Mouse (Mus musculus): ENCODE measurements around the gene Cc2d1a. TPM values are rescaled to one million over a fixed set of nuclear protein-coding genes. Genes with fewer than 3 reads are reported as not detected.
A peak's percentile ranks its signal among the peaks of the same experiment; 100 is the strongest.

Gene Cc2d1a
- total RNA-seq, 4 experiments from 2014 or later = 54.1 to 61.7 (median 57.8) TPM

DNA sequence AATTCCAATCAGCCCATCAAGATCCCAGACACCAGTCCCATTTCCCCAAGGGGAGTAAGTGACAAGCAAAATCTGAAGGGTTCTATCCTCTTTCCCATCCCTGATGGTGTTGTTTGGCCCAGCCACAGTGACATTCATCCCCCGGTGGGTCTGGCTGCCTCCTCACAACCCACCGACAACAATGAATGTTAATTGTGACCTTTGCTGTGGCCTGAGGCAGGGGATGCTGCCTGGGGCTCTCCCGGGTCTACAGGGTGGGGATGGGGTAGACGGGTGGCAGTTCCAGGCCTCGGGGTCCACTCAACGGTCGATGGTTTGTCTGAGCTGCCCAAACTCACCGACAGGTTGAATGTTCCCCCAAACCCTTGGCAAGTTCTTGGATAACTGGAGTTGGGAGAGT is 30.9 kb upstream of the Cc2d1a start:
- DNase-seq (ENCODE audit: low spot score in 2 of 2) = no peak

- no peak for DNase-seq (ENCODE audit: low spot score in 2 of 2)
Measured at GRCm38 (mm10) chr8:84177405-84177804, 29.7 kb upstream of the Cc2d1a start.

GRCm38 (mm10) chr8:84176560-84176959 is 28.8 kb upstream of the Cc2d1a start:
- DNase-seq (ENCODE audit: low spot score in 2 of 2) = no peak

DNA sequence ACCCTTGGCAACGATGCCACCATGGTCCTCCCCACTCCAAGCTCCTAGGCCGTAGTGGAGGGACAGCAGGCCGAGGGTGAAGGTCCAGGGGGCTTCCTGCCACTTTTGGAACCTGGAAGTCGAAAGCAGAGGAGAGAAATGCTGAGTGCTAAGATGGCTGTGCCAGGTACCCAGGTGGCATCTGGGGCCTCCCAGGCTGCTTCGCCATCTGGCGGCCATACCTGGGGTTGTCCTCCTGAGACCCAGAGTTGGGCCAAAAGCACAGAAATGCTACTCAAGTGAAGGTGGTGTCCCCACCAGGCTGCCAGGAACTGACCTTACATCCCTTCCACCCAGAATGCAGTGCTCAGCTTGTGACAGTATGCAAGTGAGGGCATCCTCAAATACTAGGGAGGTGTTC is 26.1 kb upstream of the Cc2d1a start:
- no peak for DNase-seq (ENCODE audit: low spot score in 2 of 2)

DNA sequence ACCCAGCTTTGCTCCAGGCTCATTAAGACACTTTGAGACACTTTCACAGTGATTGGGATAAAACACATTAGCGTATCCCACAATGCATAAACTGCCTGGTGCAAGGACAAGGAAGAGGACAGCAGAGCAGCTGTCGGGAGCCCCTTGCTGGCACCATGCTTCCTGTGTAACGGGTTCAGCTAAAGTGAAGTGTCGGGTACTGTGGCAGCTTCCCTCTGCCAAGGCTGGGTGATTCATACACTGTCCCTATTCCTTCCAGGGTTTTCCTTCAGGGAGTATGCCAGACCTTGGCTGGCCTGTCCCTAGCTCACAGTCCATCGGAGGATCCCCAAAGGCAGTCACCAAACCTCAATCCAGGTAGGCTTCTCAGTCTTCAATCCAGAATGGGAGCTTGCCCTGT is 22.4 kb upstream of the Cc2d1a start:
- DNase-seq (ENCODE audit: low spot score in 2 of 2) = no peak

DNA sequence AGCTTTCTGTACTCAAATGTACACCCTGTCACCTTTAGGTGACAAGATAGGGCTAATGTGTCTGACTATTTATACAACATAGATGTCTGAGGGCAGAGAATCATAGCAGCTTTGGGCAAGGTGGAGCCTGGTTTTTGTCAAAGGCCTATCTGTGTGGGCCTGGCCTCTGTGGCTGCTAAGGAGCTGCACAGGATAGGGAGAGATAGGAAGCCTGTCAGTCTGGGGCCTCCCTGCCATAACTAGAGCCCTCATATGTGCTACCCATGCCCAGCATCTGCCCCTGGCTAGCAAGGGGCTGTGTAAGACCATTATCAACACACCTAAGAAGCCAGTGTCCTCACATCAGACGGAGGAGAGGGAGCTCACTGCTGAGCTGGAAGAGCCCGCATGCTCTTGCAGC is 20.0 kb upstream of the Cc2d1a start:
- no peak for DNase-seq (ENCODE audit: low spot score in 2 of 2)

DNA sequence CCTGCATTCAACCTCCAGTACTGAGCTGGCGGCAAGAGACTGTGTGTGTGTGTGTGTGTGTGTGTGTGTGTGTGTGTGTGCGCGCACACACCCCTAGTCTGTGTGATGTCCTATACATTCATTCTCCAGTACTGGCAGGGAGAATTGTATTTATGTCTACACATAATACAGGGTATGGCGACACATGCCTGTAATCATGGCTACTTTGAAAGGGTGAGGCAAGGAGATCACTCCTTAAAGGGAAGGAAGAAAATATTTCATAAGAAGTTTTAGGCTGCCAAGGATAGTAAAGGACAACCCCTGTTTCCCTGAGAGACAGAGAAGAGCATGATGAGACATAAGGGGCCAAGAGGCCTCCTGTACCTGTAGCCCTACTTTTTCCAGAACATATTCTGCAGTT is 9.9 kb upstream of the Cc2d1a start:
- DNase-seq (ENCODE audit: low spot score in 2 of 2) = no peak

GRCm38 (mm10) chr8:84149181-84149580 is 1.4 kb upstream of the Cc2d1a start:
- no peak for DNase-seq (ENCODE audit: low spot score in 2 of 2)

DNA sequence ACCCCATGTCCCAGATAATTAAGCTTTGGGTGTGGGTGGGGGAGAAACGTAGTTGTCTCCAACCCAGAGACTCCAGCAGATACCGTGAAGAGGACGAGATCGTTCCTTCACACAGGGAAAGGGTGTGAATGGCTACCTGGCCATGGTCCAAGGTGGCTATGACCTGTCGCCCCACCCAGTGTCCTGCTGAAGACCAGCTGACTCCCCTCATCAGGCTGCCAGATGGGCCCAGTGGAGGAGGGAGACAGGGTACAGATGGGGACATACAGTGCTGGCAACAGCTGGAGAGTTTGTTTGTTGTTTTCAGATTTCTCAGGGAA is 755 bp upstream of the Cc2d1a start:
- no peak for DNase-seq (ENCODE audit: low spot score in 2 of 2)

DNA sequence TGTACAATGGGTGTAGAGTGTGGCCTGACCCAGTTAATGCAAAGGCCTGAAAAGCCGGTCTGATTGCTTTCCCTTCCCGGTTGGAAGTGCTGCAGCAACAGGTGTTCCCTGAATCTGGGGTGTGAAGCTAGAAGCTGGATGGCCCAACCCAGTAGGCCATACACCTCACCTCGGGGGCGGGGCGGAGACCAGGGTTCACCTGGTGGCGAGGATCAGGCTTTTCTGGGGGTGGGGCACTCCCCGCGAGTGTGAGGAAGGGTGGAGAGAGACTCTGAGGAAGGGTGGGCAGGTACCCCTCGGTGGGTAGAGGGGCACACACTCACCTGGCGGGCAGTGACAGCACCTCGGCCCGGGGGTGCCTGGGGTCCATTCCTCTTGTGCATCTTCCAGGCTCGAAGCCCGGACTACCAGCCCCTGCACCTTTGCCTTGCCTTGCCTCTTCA is 391 bp downstream of the Cc2d1a start:
- peak in 1 of 2 experiments; percentile 38 for DNase-seq (ENCODE audit: low spot score in 2 of 2)

- DNase-seq (ENCODE audit: low spot score in 2 of 2) = no peak
Measured at GRCm38 (mm10) chr8:84144636-84145245, 3.0 kb downstream of the Cc2d1a start.

- DNase-seq (ENCODE audit: low spot score in 2 of 2) = no peak
Measured at GRCm38 (mm10) chr8:84140838-84141237, 6.9 kb downstream of the Cc2d1a start.

DNA sequence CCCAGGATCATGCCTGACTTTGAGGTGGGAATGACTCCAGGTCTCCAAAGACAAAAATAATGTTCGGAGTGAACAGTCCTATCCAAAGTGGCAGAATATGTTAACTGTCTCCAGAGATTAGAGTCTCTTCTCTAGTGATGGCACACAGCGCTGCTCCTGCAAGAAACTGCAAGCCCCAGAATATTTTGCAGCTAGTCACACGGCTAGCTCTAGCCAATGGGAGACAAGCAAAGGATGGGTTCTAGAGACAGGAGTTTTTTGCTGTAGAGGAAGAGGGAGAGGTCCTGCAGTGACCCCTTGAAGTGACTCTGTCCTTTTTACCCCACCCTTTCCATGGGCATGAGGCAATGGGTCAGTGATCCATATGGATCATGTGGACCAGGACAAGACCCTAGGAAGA is 9.9 kb downstream of the Cc2d1a start:
- DNase-seq (ENCODE audit: low spot score in 2 of 2) = no peak

GRCm38 (mm10) chr8:84132225-84132624 is 15.5 kb downstream of the Cc2d1a start:
- DNase-seq (ENCODE audit: low spot score in 2 of 2) = peak in 1 of 2 experiments; percentile 13

DNA sequence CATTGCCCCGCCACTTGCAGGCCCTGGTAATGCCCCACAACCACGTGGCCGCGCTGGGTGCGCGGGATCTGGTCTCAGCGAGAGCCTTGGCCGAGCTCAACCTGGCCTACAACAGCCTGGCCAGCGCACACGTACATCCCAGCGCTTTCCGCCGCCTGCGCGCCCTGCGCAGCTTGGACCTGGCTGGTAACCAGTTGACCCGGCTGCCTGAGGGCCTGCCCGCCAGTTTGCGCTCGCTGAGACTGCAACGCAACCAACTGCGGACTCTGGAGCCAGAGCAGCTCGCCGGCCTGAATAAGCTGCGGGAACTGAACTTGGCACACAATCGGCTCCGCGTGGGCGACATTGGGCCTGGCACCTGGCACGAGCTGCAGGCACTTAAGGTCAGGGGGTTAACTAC is 16.9 kb downstream of the Cc2d1a start:
- peak in 1 of 2 experiments; percentile 5 for DNase-seq (ENCODE audit: low spot score in 2 of 2)

GRCm38 (mm10) chr8:84128277-84128676 is 19.5 kb downstream of the Cc2d1a start:
- no peak for DNase-seq (ENCODE audit: low spot score in 2 of 2)

DNA sequence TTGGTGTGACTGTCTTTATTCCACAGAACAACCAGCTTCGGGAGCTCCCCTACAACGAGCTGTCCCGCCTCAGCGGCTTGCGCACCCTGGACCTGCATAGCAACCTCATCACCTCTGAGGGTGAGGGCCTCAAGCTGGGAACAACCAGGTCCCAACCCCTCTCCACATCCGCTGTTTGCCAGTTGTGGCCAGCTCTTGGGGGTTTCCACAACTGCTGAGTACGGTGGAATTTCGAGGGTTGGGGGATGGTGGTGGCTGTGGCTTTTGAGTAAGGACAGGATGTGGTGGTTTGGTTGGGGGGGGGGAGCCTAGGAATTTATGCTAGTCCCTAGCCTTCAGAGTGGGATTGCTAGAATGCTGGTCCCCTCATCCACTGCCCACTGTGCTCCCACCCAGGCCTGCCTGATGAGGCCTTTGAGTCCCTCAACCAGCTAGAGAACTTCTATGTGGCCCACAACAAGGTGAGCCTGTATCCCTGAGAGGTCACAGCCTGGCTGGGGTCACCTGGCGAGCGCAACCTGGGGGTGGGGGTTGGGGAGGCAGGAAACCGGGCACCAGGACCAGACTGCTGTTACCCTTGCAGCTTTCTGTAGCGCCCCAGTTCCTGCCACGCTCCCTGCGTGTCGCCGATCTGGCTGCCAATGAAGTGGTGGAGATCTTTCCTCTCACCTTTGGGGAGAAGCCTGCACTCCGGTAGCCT is 20.4 kb downstream of the Cc2d1a start:
- DNase-seq (ENCODE audit: low spot score in 2 of 2) = no peak

- DNase-seq (ENCODE audit: low spot score in 2 of 2) = no peak
Measured at GRCm38 (mm10) chr8:84126742-84127141, 21.0 kb downstream of the Cc2d1a start.

- DNase-seq (ENCODE audit: low spot score in 2 of 2) = no peak
Measured at GRCm38 (mm10) chr8:84125656-84126055, 22.1 kb downstream of the Cc2d1a start, which contains the start of gene Podnl1. TSS of gene Podnl1 (plus strand) at chr8:84125989.

DNA sequence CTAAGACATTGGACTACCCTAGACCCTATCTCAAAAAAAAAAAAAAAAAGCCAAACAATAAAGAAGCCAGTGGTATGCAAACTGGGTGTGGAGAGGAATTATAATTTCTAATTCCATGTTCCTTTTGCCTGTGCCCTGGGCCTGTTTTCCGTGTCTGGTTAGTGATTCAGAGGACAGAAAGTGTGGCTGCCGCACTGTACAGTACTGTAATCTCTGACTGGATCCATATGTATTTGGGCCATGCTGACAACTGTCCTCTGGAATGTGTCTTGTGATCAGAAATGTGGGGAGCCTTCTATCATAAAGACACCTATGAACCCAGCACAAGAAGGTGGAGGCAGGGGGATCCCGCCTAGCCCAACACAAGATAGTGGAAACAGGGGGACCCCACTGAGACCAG is 25.6 kb downstream of the Cc2d1a start:
- DNase-seq (ENCODE audit: low spot score in 2 of 2) = no peak

GRCm38 (mm10) chr8:84115646-84116045 is 32.1 kb downstream of the Cc2d1a start:
- DNase-seq (ENCODE audit: low spot score in 2 of 2) = no peak

DNA sequence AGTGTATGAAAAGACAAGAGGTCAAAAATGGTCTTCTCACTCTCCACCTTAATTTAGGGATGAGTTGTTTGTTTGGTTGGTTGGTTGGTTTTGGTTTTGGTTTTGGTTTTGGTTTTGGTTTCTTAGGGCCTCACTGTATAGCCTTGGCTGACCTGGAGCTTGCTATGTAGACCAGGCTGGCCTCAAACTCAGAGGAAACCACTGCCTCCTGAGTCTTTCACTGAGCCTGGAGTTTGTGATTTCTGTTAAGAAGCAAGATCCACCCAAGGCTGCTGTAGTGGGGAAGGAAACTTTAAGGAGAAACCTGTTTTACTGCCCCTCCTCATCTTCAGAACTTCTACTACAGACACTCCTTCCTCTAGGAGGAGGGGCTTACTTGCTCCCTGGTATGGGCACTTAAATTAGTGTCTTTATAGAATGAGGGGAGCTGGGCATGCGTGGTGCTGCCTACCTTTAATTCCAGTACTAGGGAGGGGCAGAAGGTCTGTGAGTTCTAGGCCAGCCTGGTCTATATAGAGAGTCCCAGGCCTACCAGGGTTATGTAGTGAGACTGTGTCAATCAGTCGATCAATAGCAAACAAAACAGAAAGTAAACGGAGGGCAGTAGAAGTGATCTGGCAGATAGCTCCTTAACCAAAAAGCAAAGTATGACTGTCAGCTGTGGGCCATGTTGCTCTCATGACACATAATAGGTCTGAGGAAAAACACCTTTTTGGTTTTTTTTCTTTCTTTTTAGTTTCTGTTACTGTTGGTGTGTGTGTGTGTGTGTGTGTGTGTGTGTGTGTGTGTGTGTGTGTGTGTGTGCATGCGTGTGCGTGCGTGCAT is 41.3 kb downstream of the Cc2d1a start:
- DNase-seq (ENCODE audit: low spot score in 2 of 2) = no peak
